Mouse (Mus musculus) hindbrain, embryonic 11.5 days (tissue): ENCODE data around the gene Gm382. TPM values are rescaled to one million over a fixed set of nuclear protein-coding genes. Genes with fewer than 3 reads are reported as not detected.

Source experiments
- ATAC-seq: fragments of 200-750 bp; cut with Nextera tagmentation; 2 replicates; pipeline ENCODE4 v1.8.0; 2017; ENCODE audit warnings: mild to moderate bottlenecking, moderate TSS enrichment, moderate library complexity; ENCODE audit not compliant: low FRiP score
- DNase-seq: peaks from one replicate; pipeline ENCODE4 v3.0.0-alpha.2; 2015; ENCODE audit warnings: low spot score
- H3K27ac ChIP-seq: fragments of 300-500 bp; sonication (generic); 2 replicates; pipeline ENCODE4 v1.5.1; 2014; ENCODE audit warnings: mild to moderate bottlenecking, low read depth, low read length
- H3K27me3 ChIP-seq: fragments of 300-500 bp; sonication (generic); 2 replicates; pipeline ENCODE4 v1.6.1; 2014; ENCODE audit warnings: mild to moderate bottlenecking, low read length, moderate library complexity, mixed read lengths; ENCODE audit not compliant: control insufficient read depth, insufficient read depth
- H3K36me3 ChIP-seq: fragments of 300-500 bp; sonication (generic); 2 replicates; pipeline ENCODE4 v1.6.1; 2014; ENCODE audit warnings: mild to moderate bottlenecking, low read length, moderate library complexity, mixed read lengths; ENCODE audit not compliant: control insufficient read depth, insufficient read depth
- H3K4me1 ChIP-seq: fragments of 300-500 bp; sonication (generic); replicated peaks from 2 replicates; pipeline ENCODE4 v1.6.1; 2014; ENCODE audit warnings: low read length, mixed read lengths; ENCODE audit not compliant: control insufficient read depth, insufficient read depth
- H3K4me2 ChIP-seq: fragments of 300-500 bp; sonication (generic); replicated peaks from 2 replicates; pipeline ENCODE4 v1.6.1; 2014; ENCODE audit warnings: mild to moderate bottlenecking, low read depth, low read length
- H3K4me3 ChIP-seq: fragments of 300-500 bp; sonication (generic); 2 replicates; pipeline ENCODE4 v1.5.1; 2014; ENCODE audit warnings: low read depth, low read length
- H3K9ac ChIP-seq: fragments of 300-500 bp; sonication (generic); 2 replicates; pipeline ENCODE4 v1.6.1; 2014; ENCODE audit warnings: low read depth, low read length
- H3K9me3 ChIP-seq: fragments of 300-500 bp; sonication (generic); 2 replicates; pipeline ENCODE4 v1.6.1; 2016; ENCODE audit warnings: low read length; ENCODE audit not compliant: control insufficient read depth
- WGBS: fragments of 180-500 bp; shearing (Covaris S2); extraction: QIAGEN DNeasy Blood & Tissue Kit; methylation state at CpG from one replicate; pipeline ENCODE4 v1.1.7; 2014; 5-methylcytosine and 5-hydroxymethylcytosine counted together
- polyA plus RNA-seq: library from polyadenylated mRNA; unstranded; fragments of >200 nt; fragmentation: Nextera tagmentation; extraction: Ambion mirVana; gene quantifications from 2 replicates; pipeline ENCODE4 v1.2.1, GENCODE M21; 2014

The Gm382 gene
- not detected in 2 replicates for polyA plus RNA-seq

- Histone ChIP-seq H3K27ac (no peak within 1 kb of the TSS), H3K36me3 (no peaks in the 10 kb centered on the region), H3K4me2 (no peak within 1 kb of the TSS), H3K9ac (no peak within 1 kb of the TSS), H3K9me3 (no peaks in the 10 kb centered on the region), H3K4me3 (no peak within 1 kb of the TSS), H3K27me3 (no peaks in the 10 kb centered on the region), H3K4me1 (no peaks in the 10 kb centered on the region)
- ATAC-seq, result no peak
- 77% methylated on average over 1 of the region's 1 CpGs for WGBS
- DNase-seq, result no peak
Measured at GRCm38 (mm10) chrX:127039672-127040071, at the start of gene Gm382. TSS of gene Gm382 (plus strand) at chrX:127039972.

- Histone ChIP-seq H3K9ac (no peak overlapping the region), H3K4me3 (no peak overlapping the region), H3K36me3 (no peaks in the 10 kb centered on the region), H3K4me1 (no peaks in the 10 kb centered on the region), H3K27ac (no peak overlapping the region), H3K9me3 (no peaks in the 10 kb centered on the region), H3K27me3 (no peaks in the 10 kb centered on the region), H3K4me2 (no peak overlapping the region)
- DNase-seq (no peak), ATAC-seq (no peak)
- 95% methylated on average over 2 of the region's 2 CpGs for WGBS
Measured at GRCm38 (mm10) chrX:127070179-127070578, 30.4 kb downstream of the Gm382 start.

- no peaks in the 10 kb centered on the region for H3K36me3 ChIP-seq
- no peak for ATAC-seq
- no peak for DNase-seq
- no peak overlapping the region for H3K27ac ChIP-seq
- no peaks in the 10 kb centered on the region for H3K9me3 ChIP-seq
- H3K4me1 ChIP-seq, result no peaks in the 10 kb centered on the region
- no peak overlapping the region for H3K4me2 ChIP-seq
- no peak overlapping the region for H3K4me3 ChIP-seq
- 78% methylated on average over 2 of the region's 2 CpGs for WGBS
- no peaks in the 10 kb centered on the region for H3K27me3 ChIP-seq
- no peak overlapping the region for H3K9ac ChIP-seq
Measured at GRCm38 (mm10) chrX:127091282-127091681, 51.5 kb downstream of the Gm382 start.

- no peaks in the 10 kb centered on the region for H3K27me3 ChIP-seq
- no peak for ATAC-seq
- H3K36me3 ChIP-seq, result no peaks in the 10 kb centered on the region
- no peak overlapping the region for H3K27ac ChIP-seq
- H3K9me3 ChIP-seq, result no peaks in the 10 kb centered on the region
- H3K4me1 ChIP-seq, result no peaks in the 10 kb centered on the region
- DNase-seq, result no peak
- H3K4me3 ChIP-seq, result no peak overlapping the region
- no peak overlapping the region for H3K4me2 ChIP-seq
- no peak overlapping the region for H3K9ac ChIP-seq
Measured at GRCm38 (mm10) chrX:127093036-127093435, 53.3 kb downstream of the Gm382 start.

- WGBS, result 90% methylated on average over 3 of the region's 3 CpGs
- ATAC-seq, result no peak
- Histone ChIP-seq H3K4me3 (no peak overlapping the region), H3K4me2 (no peak overlapping the region), H3K9me3 (no peaks in the 10 kb centered on the region), H3K27me3 (no peaks in the 10 kb centered on the region), H3K27ac (no peak overlapping the region), H3K9ac (no peak overlapping the region), H3K36me3 (no peaks in the 10 kb centered on the region), H3K4me1 (no peaks in the 10 kb centered on the region)
- DNase-seq, result no peak
Measured at GRCm38 (mm10) chrX:127093961-127094360, 54.2 kb downstream of the Gm382 start.

- ATAC-seq, result no peak
- WGBS, result 79% methylated on average over 2 of the region's 2 CpGs
Measured at GRCm38 (mm10) chrX:127104341-127104740, 64.6 kb downstream of the Gm382 start.

More at GRCm38 (mm10) chrX:127104341-127104740, 64.6 kb downstream of the Gm382 start:
- no peaks in the 10 kb centered on the region for H3K9me3 ChIP-seq
- H3K4me3 ChIP-seq, result no peak overlapping the region
- no peak for DNase-seq
- H3K36me3 ChIP-seq, result no peaks in the 10 kb centered on the region
- H3K9ac ChIP-seq, result no peak overlapping the region
- no peaks in the 10 kb centered on the region for H3K27me3 ChIP-seq
- H3K27ac ChIP-seq, result no peak overlapping the region
- H3K4me2 ChIP-seq, result no peak overlapping the region
- no peaks in the 10 kb centered on the region for H3K4me1 ChIP-seq

Other genes with a start within 250 kb of the Gm382 start
- not detected in 2 replicates for gene 4932411N23Rik, start 224.1 kb upstream of the Gm382 start, polyA plus RNA-seq